Mouse (Mus musculus): ENCODE measurements around the gene Polr2j. TPM values are rescaled to one million over a fixed set of nuclear protein-coding genes. Genes with fewer than 3 reads are reported as not detected.

Gene Polr2j
- polyA plus RNA-seq, 1 experiment from 2014 or later = 217 TPM

DNA sequence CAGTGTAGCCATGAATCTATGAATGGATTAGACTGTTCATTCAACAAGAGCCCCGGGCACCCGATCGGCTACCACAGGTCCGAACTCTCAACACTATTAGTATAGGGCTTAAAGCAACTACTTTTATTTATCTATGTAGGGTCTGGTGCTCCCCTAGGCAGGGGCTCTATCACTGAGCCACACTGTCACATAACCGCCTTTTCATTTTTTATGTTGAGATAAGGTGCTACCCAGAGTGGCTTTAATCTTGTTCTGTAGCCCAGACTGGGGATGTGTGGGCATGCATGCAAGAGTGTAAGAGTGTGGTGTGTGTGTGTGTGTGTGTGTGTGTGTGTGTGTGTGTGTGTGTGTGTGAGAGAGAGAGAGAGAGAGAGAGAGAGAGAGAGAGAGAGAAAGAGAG lies 38.3 kb upstream of the Polr2j start:
- Histone ChIP-seq H3K9me3 (ENCODE audit: low read depth, low read length) (no peaks in the 10 kb centered on the region), H3K4me3 (ENCODE audit: low read depth, low read length) (no peak overlapping the region), H3K4me2 (no peak overlapping the region), H3K27ac (ENCODE audit: low read depth) (no peak overlapping the region), H3K4me1 (ENCODE audit: insufficient read depth) (0 out of 2 replicates have a peak, but pooled peaks cover 8% of the 10 kb centered on the region), H3K36me3 (ENCODE audit: insufficient read depth) (no peaks in the 10 kb centered on the region), H3K9ac (no peak overlapping the region), H3K27me3 (ENCODE audit: insufficient read depth, low read length) (no peaks in the 10 kb centered on the region)
- TF ChIP-seq CTCF (IDR thresholded peaks at IDR 0.05; ENCODE audit: low read depth) = no peak
- 91% methylated on average over 5 of the region's 5 CpGs for WGBS
- no peak for DNase-seq
- no peak for ATAC-seq (ENCODE audit: insufficient read depth)

DNA sequence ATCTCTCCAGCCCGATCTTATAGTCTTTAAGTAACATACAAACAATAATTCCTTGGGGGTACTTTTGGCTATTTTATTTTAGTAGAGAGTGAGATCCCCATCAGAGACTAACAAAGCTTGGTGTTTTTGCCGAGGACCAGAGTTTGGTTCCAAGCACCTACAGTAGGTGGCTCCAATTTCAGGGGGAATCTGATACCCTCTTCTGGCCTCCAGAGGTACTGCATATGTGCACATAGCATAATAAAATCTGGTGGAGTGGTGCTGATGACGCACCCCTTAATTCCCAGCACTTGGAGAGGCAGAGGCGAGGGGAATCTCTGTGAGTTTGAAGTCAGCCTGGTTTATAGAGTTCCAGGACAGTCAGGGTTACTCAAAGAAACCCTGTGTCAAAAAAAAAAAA lies 34.1 kb upstream of the Polr2j start:
- peak; percentile 46; the same call in 1 of the 2 replicates for TF ChIP-seq CTCF (IDR thresholded peaks at IDR 0.05; ENCODE audit: low read depth)
- Histone ChIP-seq H3K9ac (no peak overlapping the region), H3K9me3 (ENCODE audit: low read depth, low read length) (no peaks in the 10 kb centered on the region), H3K4me3 (ENCODE audit: low read depth, low read length) (no peak overlapping the region), H3K4me1 (ENCODE audit: insufficient read depth) (peaks cover 5% of the 10 kb centered on the region), H3K27me3 (ENCODE audit: insufficient read depth, low read length) (peaks cover 18% of the 10 kb centered on the region), H3K4me2 (no peak overlapping the region), H3K36me3 (ENCODE audit: insufficient read depth) (no peaks in the 10 kb centered on the region), H3K27ac (ENCODE audit: low read depth) (no peak overlapping the region)
- no peak for ATAC-seq (ENCODE audit: insufficient read depth)
- 71% methylated on average over 4 of the region's 4 CpGs for WGBS
- no peak for DNase-seq

DNA sequence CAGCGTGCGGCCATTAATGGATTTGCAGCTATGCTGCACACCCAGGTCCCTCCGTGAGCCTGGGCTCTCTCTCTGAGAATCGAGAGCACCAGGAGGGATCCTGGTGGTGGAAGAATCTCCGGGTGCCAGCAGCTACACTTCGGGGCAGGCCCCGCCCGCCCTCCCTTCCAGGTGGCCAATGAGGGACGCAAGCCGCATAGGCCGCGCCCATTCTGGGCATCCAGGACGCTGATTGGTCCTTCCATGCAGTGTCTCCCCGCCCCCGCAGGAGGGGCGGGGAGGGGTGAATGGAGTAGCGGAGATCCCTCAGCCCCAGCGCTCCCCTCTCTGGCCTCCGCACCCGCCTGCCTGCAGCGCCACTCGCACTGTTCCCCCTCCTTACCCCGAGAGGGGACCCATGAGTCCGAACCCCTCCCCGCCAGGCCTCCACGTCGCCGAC lies 32.7 kb upstream of the Polr2j start, which contains the start of gene Rasa4:
Gene Rasa4, plus strand, starts transcription at position 248 of the 439 bp plus-strand sequence.
- Histone ChIP-seq H3K4me3 (ENCODE audit: low read depth, low read length) (peak within 1 kb of the TSS; percentile 55), H3K9me3 (ENCODE audit: low read depth, low read length) (no peaks in the 10 kb centered on the region), H3K9ac (peak within 1 kb of the TSS; percentile 49), H3K4me2 (peak within 1 kb of the TSS; percentile 97), H3K4me1 (ENCODE audit: insufficient read depth) (peaks cover 5% of the 10 kb centered on the region), H3K27ac (ENCODE audit: low read depth) (no peak within 1 kb of the TSS), H3K36me3 (ENCODE audit: insufficient read depth) (no peaks in the 10 kb centered on the region), H3K27me3 (ENCODE audit: insufficient read depth, low read length) (peaks cover 18% of the 10 kb centered on the region)
- ATAC-seq (ENCODE audit: insufficient read depth) (peak; percentile 98), DNase-seq (peak; percentile 99)
- no peak for TF ChIP-seq CTCF (IDR thresholded peaks at IDR 0.05; ENCODE audit: low read depth)
- WGBS = under 1% methylated on average over 28 of the region's 28 CpGs

DNA sequence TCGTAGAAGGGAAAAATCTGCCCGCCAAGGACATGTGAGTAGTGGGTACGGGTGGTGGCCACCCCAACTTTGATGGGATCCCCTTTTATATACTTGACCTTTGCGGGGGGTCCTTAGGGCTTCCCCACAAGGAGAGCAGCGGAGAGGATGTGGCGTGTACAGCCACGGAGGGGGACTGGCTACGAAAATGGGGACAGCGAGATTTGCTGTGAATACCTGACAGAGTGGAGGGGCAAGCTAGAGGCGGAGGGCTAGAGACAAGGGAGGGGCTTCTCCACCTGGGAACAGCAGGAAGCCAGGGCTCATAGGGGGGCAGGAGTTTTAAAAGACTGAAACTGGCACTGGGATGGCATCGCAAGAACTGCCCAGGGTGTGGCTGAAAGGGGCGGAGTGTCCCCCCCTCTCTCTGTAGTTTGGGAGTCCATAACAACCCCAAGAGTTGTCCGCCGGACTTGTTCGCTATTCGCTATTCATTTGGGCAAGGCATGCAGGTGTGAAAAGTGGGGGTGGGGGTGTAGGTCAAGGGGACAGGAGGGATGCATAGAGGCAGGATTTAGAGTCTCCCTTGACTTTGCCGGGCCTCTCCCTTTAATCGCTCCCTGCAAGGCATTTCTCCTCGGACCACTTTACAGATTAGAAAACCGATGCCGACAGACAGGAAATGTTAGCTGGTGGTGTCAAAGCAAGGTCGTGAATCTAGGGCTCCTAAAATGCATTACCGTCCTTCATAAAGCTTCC lies 32.1 kb upstream of the Polr2j start:
- WGBS = 2% methylated on average over 23 of the region's 23 CpGs
- DNase-seq = no peak
- Histone ChIP-seq H3K4me2 (peak overlapping the region; percentile 97), H3K9me3 (ENCODE audit: low read depth, low read length) (no peaks in the 10 kb centered on the region), H3K27me3 (ENCODE audit: insufficient read depth, low read length) (peaks cover 18% of the 10 kb centered on the region), H3K36me3 (ENCODE audit: insufficient read depth) (no peaks in the 10 kb centered on the region), H3K27ac (ENCODE audit: low read depth) (no peak overlapping the region), H3K9ac (peak overlapping the region; percentile 49), H3K4me3 (ENCODE audit: low read depth, low read length) (peak overlapping the region; percentile 55), H3K4me1 (ENCODE audit: insufficient read depth) (peaks cover 5% of the 10 kb centered on the region)
- ATAC-seq (ENCODE audit: insufficient read depth) = peak; percentile 29; the same call in 1 of the 2 replicates
- no peak for TF ChIP-seq CTCF (IDR thresholded peaks at IDR 0.05; ENCODE audit: low read depth)

DNA sequence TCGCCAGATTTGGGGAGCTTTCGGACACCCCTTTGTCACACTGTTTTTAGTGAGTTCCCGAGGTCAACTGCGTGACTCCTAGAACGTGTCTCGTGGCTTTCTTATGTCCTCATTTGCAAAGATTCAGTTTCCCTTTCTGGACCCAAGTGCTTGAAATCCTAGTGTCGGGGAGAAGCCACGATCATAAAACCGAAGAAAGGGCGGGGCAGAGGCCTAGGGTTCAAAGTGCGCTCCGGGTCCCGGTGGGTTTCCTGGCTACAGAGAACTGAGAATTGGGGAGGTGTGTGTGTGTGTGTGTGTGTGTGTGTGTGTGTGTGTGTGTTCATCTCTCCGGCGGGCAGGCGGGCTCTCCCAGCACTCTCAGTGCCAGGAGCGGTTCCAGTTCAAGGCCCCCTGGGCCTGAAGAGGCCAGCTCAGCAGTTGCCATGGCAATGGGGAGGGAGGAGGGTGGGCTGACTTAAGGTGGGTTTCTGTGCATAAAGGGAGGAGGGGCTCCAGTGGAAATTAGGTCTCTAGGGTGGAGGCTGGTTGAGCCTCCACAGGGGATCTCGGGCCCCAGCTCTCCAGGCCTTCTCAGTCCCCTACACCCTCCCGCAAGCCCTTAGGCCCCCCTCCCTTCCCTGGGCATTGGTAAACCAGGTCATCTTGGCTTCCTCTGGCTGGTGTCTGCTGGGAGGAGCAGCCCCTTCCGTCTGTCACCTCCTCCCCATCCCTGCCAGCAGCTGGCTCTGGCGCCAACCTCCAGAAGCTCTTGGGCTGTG lies 31.4 kb upstream of the Polr2j start:
- peak overlapping the region; percentile 97 for H3K4me2 ChIP-seq
- peaks cover 18% of the 10 kb centered on the region for H3K27me3 ChIP-seq (ENCODE audit: insufficient read depth, low read length)
- peak overlapping the region; percentile 55; the same call in 1 of the 2 replicates for H3K4me3 ChIP-seq (ENCODE audit: low read depth, low read length)
- no peak for TF ChIP-seq CTCF (IDR thresholded peaks at IDR 0.05; ENCODE audit: low read depth)
- no peak overlapping the region for H3K27ac ChIP-seq (ENCODE audit: low read depth)
- WGBS = 20% methylated on average over 21 of the region's 21 CpGs
- DNase-seq (peak; percentile 15), ATAC-seq (ENCODE audit: insufficient read depth) (no peak)
- H3K4me1 ChIP-seq (ENCODE audit: insufficient read depth) = peaks cover 5% of the 10 kb centered on the region
- H3K9ac ChIP-seq = no peak overlapping the region
- no peaks in the 10 kb centered on the region for H3K9me3 ChIP-seq (ENCODE audit: low read depth, low read length)
- no peaks in the 10 kb centered on the region for H3K36me3 ChIP-seq (ENCODE audit: insufficient read depth)

DNA sequence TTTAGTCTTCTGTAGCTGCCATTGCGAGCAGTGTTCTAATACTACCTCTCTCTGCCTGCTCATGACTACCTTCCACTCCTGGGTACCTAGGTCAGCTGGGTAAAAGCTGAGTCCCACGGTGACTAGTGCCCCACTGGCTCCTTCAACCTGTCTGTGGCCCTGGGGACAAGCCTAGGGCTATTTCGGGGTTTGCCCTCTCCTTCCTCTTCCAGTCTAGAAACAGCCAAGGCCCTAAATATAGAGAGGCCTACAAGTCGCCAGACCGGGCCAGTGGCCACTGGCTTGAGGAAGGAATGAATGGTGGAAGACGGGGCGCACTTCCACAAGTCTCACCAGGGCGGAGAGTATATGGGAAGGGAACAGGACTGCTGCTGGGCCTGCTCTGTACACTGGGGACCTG lies 30.1 kb upstream of the Polr2j start:
- no peak for DNase-seq
- no peaks in the 10 kb centered on the region for H3K36me3 ChIP-seq (ENCODE audit: insufficient read depth)
- peaks cover 18% of the 10 kb centered on the region for H3K27me3 ChIP-seq (ENCODE audit: insufficient read depth, low read length)
- H3K27ac ChIP-seq (ENCODE audit: low read depth) = no peak overlapping the region
- no peak overlapping the region for H3K4me3 ChIP-seq (ENCODE audit: low read depth, low read length)
- H3K9ac ChIP-seq = no peak overlapping the region
- ATAC-seq (ENCODE audit: insufficient read depth) = no peak
- peaks cover 5% of the 10 kb centered on the region for H3K4me1 ChIP-seq (ENCODE audit: insufficient read depth)
- no peak overlapping the region for H3K4me2 ChIP-seq
- no peak for TF ChIP-seq CTCF (IDR thresholded peaks at IDR 0.05; ENCODE audit: low read depth)
- no peaks in the 10 kb centered on the region for H3K9me3 ChIP-seq (ENCODE audit: low read depth, low read length)
- 87% methylated on average over 8 of the region's 8 CpGs for WGBS
